In the genomic region with DNA sequence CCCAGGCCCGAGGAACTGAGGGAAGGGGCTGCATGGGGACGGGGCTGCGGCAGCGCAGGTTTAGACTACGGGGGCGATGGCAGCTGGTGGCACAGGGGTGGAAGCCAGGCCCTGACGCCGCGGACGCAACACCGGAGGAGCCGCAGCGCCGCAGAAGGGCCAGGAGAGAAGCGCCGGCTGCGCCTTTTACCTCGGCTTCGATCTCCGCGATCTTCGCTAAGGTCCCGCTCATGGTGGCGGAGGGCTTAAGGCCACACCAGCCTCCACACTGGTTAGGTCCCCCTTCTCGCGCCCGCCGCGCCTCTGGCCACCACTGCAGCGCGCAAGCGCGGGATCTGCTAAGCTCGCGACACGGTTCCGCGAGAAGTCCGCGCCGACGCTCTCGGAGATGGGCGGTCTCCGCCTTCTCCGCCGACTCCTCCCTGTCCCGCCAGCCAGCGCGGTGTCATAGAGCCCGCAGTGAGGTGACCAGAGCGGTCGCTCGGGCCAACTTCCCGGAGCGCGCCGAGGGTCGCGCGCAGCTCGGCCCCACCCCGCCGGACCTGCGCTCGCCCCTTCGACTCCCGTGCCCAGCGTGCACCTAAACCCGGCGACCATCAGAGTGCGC, we compare ENCODE assay signal across 8 mouse cellular contexts. TPM values are rescaled to one million over a fixed set of nuclear protein-coding genes. Genes with fewer than 3 reads are reported as not detected.
A peak's percentile ranks its signal among the peaks of the same experiment; 100 is the strongest.
DNase-seq lines count a peak whose midpoint lies in the region; ATAC-seq and TF ChIP-seq lines count a peak whose summit lies in the region.

A gene (minus strand): TSS at position 337 of the 607 bp plus-strand sequence.

- H3K9ac ChIP-seq in forebrain, embryonic 16.5 days (replicated peaks; ENCODE audit: low read depth, low read length), result peak within 1 kb of the TSS; percentile 97
- H3K9ac ChIP-seq in lung, embryonic 14.5 days, result peak within 1 kb of the TSS; percentile 87

- no peaks in the 10 kb centered on the region for H3K27me3 ChIP-seq in G1E (ENCODE audit: insufficient read depth, low read length)
- no peaks in the 10 kb centered on the region for H3K27me3 ChIP-seq in forebrain, embryonic 16.5 days (replicated peaks; ENCODE audit: control insufficient read depth, insufficient read depth, low read length)
- no peaks in the 10 kb centered on the region for H3K27me3 ChIP-seq in lung, embryonic 14.5 days (ENCODE audit: insufficient read depth, low read length)
- no peaks in the 10 kb centered on the region for H3K27me3 ChIP-seq in thymus, adult 2 months (ENCODE audit: control insufficient read depth, insufficient read depth, low read length)

- DNase-seq in G1E (ENCODE audit: low spot score), result peak; percentile 93
- peak; percentile 92 to 95 for DNase-seq in cerebellum, adult 18-20 months
- DNase-seq in heart, postnatal 36 days, result peak; percentile 93 to 94
- DNase-seq in layer of hippocampus, adult 2 months (ENCODE audit: low spot score in 2 of 2), result peak; percentile 92 to 95
- DNase-seq in lung, embryonic 14.5 days, result peak; percentile 99
- DNase-seq in thymus, adult 2 months, result peak; percentile 91

- peak within 1 kb of the TSS; percentile 98 for H3K4me3 ChIP-seq in G1E (ENCODE audit: low read depth, low read length)
- peak within 1 kb of the TSS; percentile 82 for H3K4me3 ChIP-seq in forebrain, embryonic 16.5 days (replicated peaks; ENCODE audit: low read length)
- peak within 1 kb of the TSS; percentile 99 for H3K4me3 ChIP-seq in layer of hippocampus, adult 2 months
- peak within 1 kb of the TSS; percentile 64 for H3K4me3 ChIP-seq in lung, embryonic 14.5 days (ENCODE audit: low read depth, low read length)
- peak within 1 kb of the TSS; percentile 79 for H3K4me3 ChIP-seq in olfactory bulb, adult 2 months (ENCODE audit: insufficient read depth, low read depth, low read length)
- H3K4me3 ChIP-seq in thymus, adult 2 months (ENCODE audit: control insufficient read depth, insufficient read depth, low read length), result peak within 1 kb of the TSS; percentile 65

- H3K9me3 ChIP-seq in G1E (replicated peaks), result no peaks in the 10 kb centered on the region
- H3K9me3 ChIP-seq in forebrain, embryonic 16.5 days (ENCODE audit: control insufficient read depth, low read length), result no peaks in the 10 kb centered on the region
- no peaks in the 10 kb centered on the region for H3K9me3 ChIP-seq in lung, embryonic 14.5 days (ENCODE audit: low read depth, low read length)

- H3K4me1 ChIP-seq in G1E (ENCODE audit: insufficient read depth, low read depth, low read length), result peaks cover 34% of the 10 kb centered on the region
- H3K4me1 ChIP-seq in forebrain, embryonic 16.5 days (replicated peaks; ENCODE audit: control insufficient read depth, insufficient read depth, low read length), result peaks cover 28% of the 10 kb centered on the region
- no peaks in the 10 kb centered on the region for H3K4me1 ChIP-seq in lung, embryonic 14.5 days (ENCODE audit: insufficient read depth)
- H3K4me1 ChIP-seq in olfactory bulb, adult 2 months (ENCODE audit: control insufficient read depth, insufficient read depth, low read length), result peaks cover 2% of the 10 kb centered on the region; the same call in 1 of the 2 replicates
- peaks cover 9% of the 10 kb centered on the region for H3K4me1 ChIP-seq in thymus, adult 2 months (replicated peaks; ENCODE audit: control insufficient read depth, insufficient read depth, low read length)

- ATAC-seq in G1E (ENCODE audit: extremely low read depth, insufficient number of reproducible peaks, low FRiP score, poor library complexity, severe bottlenecking), result peak; percentile 92
- ATAC-seq in forebrain, embryonic 16.5 days, result peak; percentile 99
- ATAC-seq in lung, embryonic 14.5 days (ENCODE audit: insufficient read depth), result peak; percentile 99

- peaks cover 34% of the 10 kb centered on the region for H3K36me3 ChIP-seq in G1E (replicated peaks)
- H3K36me3 ChIP-seq in forebrain, embryonic 16.5 days (ENCODE audit: control insufficient read depth, insufficient read depth), result peaks cover 11% of the 10 kb centered on the region
- peaks cover 33% of the 10 kb centered on the region for H3K36me3 ChIP-seq in lung, embryonic 14.5 days (ENCODE audit: insufficient read depth)
- H3K36me3 ChIP-seq in thymus, adult 2 months (ENCODE audit: control insufficient read depth, insufficient read depth, low read length), result peaks cover 8% of the 10 kb centered on the region

- no peak for TF ChIP-seq CTCF in G1E (IDR thresholded peaks at IDR 0.05; ENCODE audit: low read depth, low read length)
- peak; percentile 41 for TF ChIP-seq CTCF in layer of hippocampus, adult 2 months (conservative IDR thresholded peaks at IDR 0.05)
- TF ChIP-seq CTCF in lung, embryonic 14.5 days (IDR thresholded peaks at IDR 0.05; ENCODE audit: low read depth), result no peak
- TF ChIP-seq CTCF in olfactory bulb, adult 2 months (IDR thresholded peaks at IDR 0.05; ENCODE audit: insufficient read depth, low read depth, low read length), result no peak
- no peak; the same call in 1 of the 2 replicates for TF ChIP-seq CTCF in thymus, adult 2 months (IDR thresholded peaks at IDR 0.05; ENCODE audit: borderline replicate concordance, control insufficient read depth, extremely low read depth, insufficient read depth, low read length, poor library complexity)

- intact Hi-C loops in heart, postnatal 36 days (cut with DNase I), result loop anchor here (1.0 kb wide), 1 partner anchor 25 kb away; no protein-coding TSS in a partner anchor

- peak within 1 kb of the TSS; percentile 93 for H3K27ac ChIP-seq in forebrain, embryonic 16.5 days (ENCODE audit: low read length)
- H3K27ac ChIP-seq in layer of hippocampus, adult 2 months, result peak within 1 kb of the TSS; percentile 95
- H3K27ac ChIP-seq in lung, embryonic 14.5 days (ENCODE audit: low read depth), result peak within 1 kb of the TSS; percentile 88
- peak within 1 kb of the TSS; percentile 65 for H3K27ac ChIP-seq in olfactory bulb, adult 2 months (ENCODE audit: insufficient read depth, low read depth, low read length)
- H3K27ac ChIP-seq in thymus, adult 2 months (ENCODE audit: control insufficient read depth, insufficient read depth, low read length), result peak within 1 kb of the TSS; percentile 1

- H3K4me2 ChIP-seq in forebrain, embryonic 16.5 days (ENCODE audit: low read length), result peak within 1 kb of the TSS; percentile 65
- peak within 1 kb of the TSS; percentile 76 for H3K4me2 ChIP-seq in lung, embryonic 14.5 days

- under 1% methylated on average over 67 of the region's 72 CpGs for WGBS in forebrain, embryonic 16.5 days
- under 1% methylated on average over 72 of the region's 72 CpGs for WGBS in lung, embryonic 14.5 days
- under 1% methylated on average over 72 of the region's 72 CpGs for WGBS in olfactory bulb, adult 2 months
- WGBS in thymus, adult 2 months, result under 1% methylated on average over 72 of the region's 72 CpGs

- TF ChIP-seq POLR2A in olfactory bulb, adult 2 months (IDR thresholded peaks at IDR 0.05; ENCODE audit: insufficient read depth, low read depth, low read length), result peak; percentile 97
- peak; percentile 99 for TF ChIP-seq POLR2A in thymus, adult 2 months (IDR thresholded peaks at IDR 0.05; ENCODE audit: control insufficient read depth, extremely low read depth, insufficient read depth, low read length, poor library complexity)

RNA-seq across cellular contexts. Expression of the gene that starts here (rescaled TPM):
- total RNA-seq in G1E (2014; fragmentation: Nextera tagmentation), result 190 and 198 TPM in 2 replicates
- 282 and 303 TPM in 2 replicates for total RNA-seq in G1E (2017)
- 101 and 116 TPM in 2 replicates for polyA plus RNA-seq in G1E (2012)
- polyA plus RNA-seq in forebrain, embryonic 16.5 days (2015; fragmentation: Nextera tagmentation; extraction: Ambion mirVana), result 252 and 276 TPM in 2 replicates
- 10 to 100 TPM; 61.8 to 63.3 TPM for total RNA-seq in heart, postnatal 36 days (2021)
- 10 to 100 TPM; 91.7 to 98.9 TPM for total RNA-seq in layer of hippocampus, adult 2 months (2021)
- 237 and 245 TPM in 2 replicates for polyA plus RNA-seq in lung, embryonic 14.5 days (2014; fragmentation: Nextera tagmentation; extraction: Ambion mirVana)
- polyA plus RNA-seq in olfactory bulb, adult 2 months (2012; ENCODE audit: insufficient read depth, insufficient read length, low replicate concordance, missing spikeins), result not detected in 2 replicates
- 36.8 and 36.9 TPM in 2 replicates for polyA plus RNA-seq in thymus, adult 2 months (2012; rRNA removed)

Comparison
In these comparisons a context has a peak if more than half of its experiments do, and no peak if none do; other contexts are left out.
1. Peak in every context shown above with its lines: DNase-seq, ATAC-seq, H3K4me3 ChIP-seq and H3K27ac ChIP-seq.
2. H3K27ac ChIP-seq: peak in every context shown above with its lines; median percentile 95 in layer of hippocampus, adult 2 months; 93 in forebrain, embryonic 16.5 days; 88 in lung, embryonic 14.5 days; 65 in olfactory bulb, adult 2 months; 1 in thymus, adult 2 months.